Mouse (Mus musculus): ENCODE measurements around the gene Actn2. TPM values are rescaled to one million over a fixed set of nuclear protein-coding genes. Genes with fewer than 3 reads are reported as not detected.

The Actn2 gene
- polyA plus RNA-seq, 1 experiment = 1.5 TPM

- Histone ChIP-seq H3K27ac (ENCODE audit: control insufficient read depth, insufficient read depth, low read depth, low read length, poor library complexity) (no peak overlapping the region), H3K4me3 (replicated peaks; ENCODE audit: control insufficient read depth, low read depth, low read length) (no peak overlapping the region), H3K4me1 (ENCODE audit: control insufficient read depth, insufficient read depth, low read length) (no peaks in the 10 kb centered on the region; the same call in 1 of the 2 replicates)
- no peak for TF ChIP-seq POLR2A (IDR thresholded peaks at IDR 0.05; ENCODE audit: borderline replicate concordance, control insufficient read depth, low read depth, low read length)
- WGBS = 70% methylated on average over 4 of the region's 4 CpGs
Observed at GRCm38 (mm10) chr13:12328392-12328791, 12.2 kb downstream of the Actn2 start.

DNA sequence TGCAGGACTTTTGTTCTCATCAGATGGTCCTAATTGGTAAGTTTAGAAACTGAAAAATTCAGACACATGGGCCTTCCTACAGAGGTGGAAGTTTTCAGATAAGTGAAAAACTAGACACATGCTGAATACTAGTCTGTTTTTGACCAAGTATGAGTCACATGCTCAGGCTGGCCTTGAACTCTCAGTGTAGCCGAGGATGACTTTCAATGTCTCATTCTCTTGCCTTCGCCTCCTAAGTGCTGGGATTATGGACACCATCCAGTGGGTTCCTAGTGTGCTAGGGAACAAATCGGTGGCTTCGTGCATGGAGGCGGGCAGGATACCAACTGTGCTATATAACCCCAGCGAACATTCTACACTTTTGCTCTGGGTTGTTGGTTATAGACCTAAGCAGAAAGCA lies 13.0 kb downstream of the Actn2 start:
- TF ChIP-seq CTCF (IDR thresholded peaks at IDR 0.05; ENCODE audit: control insufficient read depth, insufficient read depth, low read length) (no peak), POLR2A (IDR thresholded peaks at IDR 0.05; ENCODE audit: borderline replicate concordance, control insufficient read depth, low read depth, low read length) (no peak)
- Histone ChIP-seq H3K27ac (ENCODE audit: control insufficient read depth, insufficient read depth, low read depth, low read length, poor library complexity) (no peak overlapping the region), H3K4me1 (ENCODE audit: control insufficient read depth, insufficient read depth, low read length) (no peaks in the 10 kb centered on the region; the same call in 1 of the 2 replicates), H3K4me3 (replicated peaks; ENCODE audit: control insufficient read depth, low read depth, low read length) (no peak overlapping the region)
- 88% methylated on average over 6 of the region's 6 CpGs for WGBS

GRCm38 (mm10) chr13:12323076-12323625 lies 17.4 kb downstream of the Actn2 start:
- no peak overlapping the region for H3K27ac ChIP-seq (ENCODE audit: control insufficient read depth, insufficient read depth, low read depth, low read length, poor library complexity)
- 85% methylated on average over 12 of the region's 12 CpGs for WGBS
- TF ChIP-seq POLR2A (IDR thresholded peaks at IDR 0.05; ENCODE audit: borderline replicate concordance, control insufficient read depth, low read depth, low read length) (no peak), CTCF (IDR thresholded peaks at IDR 0.05; ENCODE audit: control insufficient read depth, insufficient read depth, low read length) (no peak)
- H3K4me3 ChIP-seq (replicated peaks; ENCODE audit: control insufficient read depth, low read depth, low read length) = no peak overlapping the region
- no peaks in the 10 kb centered on the region for H3K4me1 ChIP-seq (ENCODE audit: control insufficient read depth, insufficient read depth, low read length)

DNA sequence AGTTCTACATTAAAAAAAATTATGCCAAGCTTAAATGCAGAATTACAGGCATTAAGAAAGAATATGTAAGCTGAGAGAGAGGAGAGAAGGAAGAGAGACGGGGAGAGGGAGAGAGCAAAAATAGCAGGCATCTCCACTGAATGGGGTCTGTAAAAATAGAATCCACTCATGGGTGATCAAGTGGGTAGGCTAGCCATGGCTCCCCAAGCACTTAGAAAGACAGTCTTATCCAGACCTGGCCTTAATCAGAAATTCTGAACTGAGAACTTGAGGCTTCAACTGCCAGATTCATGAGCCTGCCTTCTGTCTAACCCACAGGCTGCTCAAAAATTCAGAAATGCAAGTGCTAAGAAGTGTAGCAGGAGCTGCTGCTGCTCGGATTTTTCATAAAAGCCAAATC lies 20.4 kb downstream of the Actn2 start:
- H3K27ac ChIP-seq (ENCODE audit: control insufficient read depth, insufficient read depth, low read depth, low read length, poor library complexity) = no peak overlapping the region
- TF ChIP-seq CTCF (IDR thresholded peaks at IDR 0.05; ENCODE audit: control insufficient read depth, insufficient read depth, low read length) = no peak
- TF ChIP-seq POLR2A (IDR thresholded peaks at IDR 0.05; ENCODE audit: borderline replicate concordance, control insufficient read depth, low read depth, low read length) = no peak
- H3K4me1 ChIP-seq (ENCODE audit: control insufficient read depth, insufficient read depth, low read length) = no peaks in the 10 kb centered on the region
- H3K4me3 ChIP-seq (replicated peaks; ENCODE audit: control insufficient read depth, low read depth, low read length) = no peak overlapping the region
- WGBS = 78% methylated on average over 2 of the region's 2 CpGs

DNA sequence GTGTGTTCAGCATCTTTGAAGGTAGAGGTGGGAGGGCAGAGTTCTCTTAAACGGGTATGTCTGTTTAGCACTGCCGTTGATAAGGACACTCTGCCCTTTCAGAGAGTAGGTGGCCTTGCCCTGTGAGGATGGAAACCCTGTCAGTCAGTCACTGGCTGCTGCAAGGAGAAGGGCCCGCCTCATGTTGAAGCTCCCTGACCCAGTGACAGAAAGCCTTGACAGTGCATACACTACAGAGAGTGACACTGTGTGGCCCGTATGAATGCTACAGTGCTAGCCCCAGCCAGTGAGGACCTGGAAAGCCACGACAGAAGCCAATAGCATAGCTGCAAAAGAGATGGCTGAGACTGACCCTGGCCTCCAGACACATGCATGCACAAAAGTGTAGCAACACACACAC lies 22.5 kb downstream of the Actn2 start:
- no peaks in the 10 kb centered on the region for H3K4me1 ChIP-seq (ENCODE audit: control insufficient read depth, insufficient read depth, low read length)
- TF ChIP-seq POLR2A (IDR thresholded peaks at IDR 0.05; ENCODE audit: borderline replicate concordance, control insufficient read depth, low read depth, low read length) (no peak), CTCF (IDR thresholded peaks at IDR 0.05; ENCODE audit: control insufficient read depth, insufficient read depth, low read length) (no peak)
- H3K4me3 ChIP-seq (replicated peaks; ENCODE audit: control insufficient read depth, low read depth, low read length) = no peak overlapping the region
- 66% methylated on average over 5 of the region's 5 CpGs for WGBS
- H3K27ac ChIP-seq (ENCODE audit: control insufficient read depth, insufficient read depth, low read depth, low read length, poor library complexity) = no peak overlapping the region

GRCm38 (mm10) chr13:12317191-12317765 lies 23.3 kb downstream of the Actn2 start:
- Histone ChIP-seq H3K27ac (ENCODE audit: control insufficient read depth, insufficient read depth, low read depth, low read length, poor library complexity) (no peak overlapping the region), H3K4me1 (ENCODE audit: control insufficient read depth, insufficient read depth, low read length) (no peaks in the 10 kb centered on the region), H3K4me3 (replicated peaks; ENCODE audit: control insufficient read depth, low read depth, low read length) (no peak overlapping the region)
- TF ChIP-seq CTCF (IDR thresholded peaks at IDR 0.05; ENCODE audit: control insufficient read depth, insufficient read depth, low read length) (no peak), POLR2A (IDR thresholded peaks at IDR 0.05; ENCODE audit: borderline replicate concordance, control insufficient read depth, low read depth, low read length) (no peak)
- WGBS = 73% methylated on average over 6 of the region's 6 CpGs

DNA sequence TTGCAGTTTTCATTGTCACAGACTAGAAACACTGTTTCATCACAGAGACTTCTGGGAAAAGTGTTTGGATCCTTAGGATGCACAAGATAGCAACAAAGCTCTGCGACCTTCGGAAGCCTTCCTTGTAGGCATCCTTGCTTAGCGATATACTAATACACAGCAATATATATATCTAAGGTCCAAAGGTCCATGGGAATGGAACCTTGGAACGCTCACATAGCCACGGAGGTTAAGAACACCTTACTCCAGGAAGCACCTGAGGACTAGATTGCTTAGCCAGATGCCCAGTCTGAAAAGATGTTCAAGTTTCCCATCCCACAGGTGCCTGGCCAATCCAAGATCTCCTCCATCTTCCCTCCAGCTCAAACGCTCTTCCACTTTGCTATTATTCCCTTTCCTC lies 26.4 kb downstream of the Actn2 start:
- no peak for TF ChIP-seq POLR2A (IDR thresholded peaks at IDR 0.05; ENCODE audit: borderline replicate concordance, control insufficient read depth, low read depth, low read length)
- no peak for TF ChIP-seq CTCF (IDR thresholded peaks at IDR 0.05; ENCODE audit: control insufficient read depth, insufficient read depth, low read length)
- H3K27ac ChIP-seq (ENCODE audit: control insufficient read depth, insufficient read depth, low read depth, low read length, poor library complexity) = no peak overlapping the region
- H3K4me1 ChIP-seq (ENCODE audit: control insufficient read depth, insufficient read depth, low read length) = no peaks in the 10 kb centered on the region
- WGBS = 86% methylated on average over 6 of the region's 6 CpGs
- no peak overlapping the region for H3K4me3 ChIP-seq (replicated peaks; ENCODE audit: control insufficient read depth, low read depth, low read length)

DNA sequence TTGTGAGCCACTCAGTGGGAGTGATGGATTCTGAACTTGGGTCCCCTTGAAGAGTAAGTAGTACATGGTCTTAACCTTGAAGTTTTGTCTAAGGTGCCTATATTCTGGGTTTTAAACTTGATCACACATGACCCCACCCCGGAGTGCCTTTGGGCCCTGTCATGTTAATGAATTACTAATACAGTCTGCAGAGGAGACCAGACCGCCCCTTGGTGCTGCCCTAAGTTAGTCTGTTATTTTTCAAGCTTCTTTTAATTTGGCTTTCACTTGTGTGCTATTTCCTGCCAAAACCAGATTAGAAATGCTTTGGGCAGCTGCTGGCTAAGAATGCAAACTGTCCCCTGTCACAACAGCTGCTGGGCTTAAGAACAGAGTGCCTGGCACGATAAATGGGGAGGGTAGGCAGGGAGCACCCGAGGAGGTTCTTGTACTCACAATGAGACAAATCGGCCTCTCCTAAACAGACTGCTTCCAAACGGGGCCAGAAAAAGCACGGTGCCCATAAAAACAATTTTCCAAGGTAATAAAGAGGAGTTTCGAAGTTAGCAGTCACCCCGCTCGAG lies 28.5 kb downstream of the Actn2 start:
- H3K4me3 ChIP-seq (replicated peaks; ENCODE audit: control insufficient read depth, low read depth, low read length) = no peak overlapping the region
- no peak overlapping the region for H3K27ac ChIP-seq (ENCODE audit: control insufficient read depth, insufficient read depth, low read depth, low read length, poor library complexity)
- 85% methylated on average over 10 of the region's 10 CpGs for WGBS
- no peaks in the 10 kb centered on the region for H3K4me1 ChIP-seq (ENCODE audit: control insufficient read depth, insufficient read depth, low read length)
- TF ChIP-seq POLR2A (IDR thresholded peaks at IDR 0.05; ENCODE audit: borderline replicate concordance, control insufficient read depth, low read depth, low read length) (no peak), CTCF (IDR thresholded peaks at IDR 0.05; ENCODE audit: control insufficient read depth, insufficient read depth, low read length) (no peak)

All from bone marrow, adult 2 months (tissue).